Mouse (Mus musculus) testis, adult 10 weeks (tissue): ENCODE data around the gene Gbf1. TPM values are rescaled to one million over a fixed set of nuclear protein-coding genes. Genes with fewer than 3 reads are reported as not detected.

ENCODE experiments used
- polyA plus RNA-seq: library from polyadenylated mRNA; stranded (reverse); fragments of 350-450 nt; fragmentation: Illumina TruSeq; extraction: RNeasy Lipid Tissue Mini Kit (QIAGEN cat#74804); gene quantifications from one replicate; pipeline ENCODE4 v1.2.3, GENCODE M21; 2014; ENCODE audit warnings: low read depth, low replicate concordance

Gbf1 gene
- polyA plus RNA-seq, result 51.0 TPM

GRCm38 (mm10) chr19:46152127-46152803 is at the start of gene Gbf1:
Gene Gbf1 (plus strand): TSS chr19:46152509.

DNA sequence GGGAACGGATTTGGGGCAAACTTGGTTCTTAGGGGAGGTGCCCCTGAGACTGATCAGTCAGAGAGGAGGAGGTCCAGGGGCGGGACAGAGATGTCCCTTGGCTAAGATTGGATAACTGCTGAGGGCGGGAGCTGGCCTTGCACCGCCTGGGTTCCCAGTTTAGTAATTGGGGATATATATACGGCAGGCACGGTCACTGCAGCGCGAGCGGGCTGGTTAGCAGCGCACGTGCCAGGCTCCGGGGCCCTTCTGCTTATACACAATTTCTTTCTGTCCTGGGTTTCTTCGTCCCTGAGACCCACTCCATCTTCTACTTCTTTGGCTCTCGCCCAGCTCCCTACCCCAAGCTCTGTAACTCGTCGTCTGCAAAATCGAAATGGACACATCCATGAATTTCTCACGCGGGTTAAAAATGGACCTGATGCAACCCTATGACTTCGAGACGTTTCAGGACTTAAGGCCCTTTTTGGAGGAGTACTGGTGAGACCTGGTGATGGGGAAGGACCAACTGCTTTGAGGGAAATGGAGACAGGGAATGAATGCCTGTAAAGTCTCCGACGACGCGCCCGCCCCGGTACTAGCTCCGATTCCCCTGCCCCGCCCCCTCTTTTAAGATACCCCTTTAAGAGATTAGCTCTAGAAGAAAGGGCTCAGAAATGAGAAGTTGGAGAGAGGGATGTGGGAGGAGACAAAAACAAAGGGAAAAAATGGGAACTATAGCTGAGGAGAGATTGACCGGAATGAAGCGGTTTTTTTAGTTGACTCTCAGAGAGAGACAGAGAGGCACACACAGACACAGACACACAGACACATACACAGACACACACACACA is 20.4 kb upstream of the Gbf1 start, which contains the start of gene Elovl3:
Gene Elovl3, plus strand, starts transcription at position 204 of the 832 bp plus-strand sequence.

GRCm38 (mm10) chr19:46147511-46148371 is 4.6 kb upstream of the Gbf1 start, which contains the start of gene Pitx3:
Gene Pitx3 (minus strand): TSS chr19:46148326.

DNA sequence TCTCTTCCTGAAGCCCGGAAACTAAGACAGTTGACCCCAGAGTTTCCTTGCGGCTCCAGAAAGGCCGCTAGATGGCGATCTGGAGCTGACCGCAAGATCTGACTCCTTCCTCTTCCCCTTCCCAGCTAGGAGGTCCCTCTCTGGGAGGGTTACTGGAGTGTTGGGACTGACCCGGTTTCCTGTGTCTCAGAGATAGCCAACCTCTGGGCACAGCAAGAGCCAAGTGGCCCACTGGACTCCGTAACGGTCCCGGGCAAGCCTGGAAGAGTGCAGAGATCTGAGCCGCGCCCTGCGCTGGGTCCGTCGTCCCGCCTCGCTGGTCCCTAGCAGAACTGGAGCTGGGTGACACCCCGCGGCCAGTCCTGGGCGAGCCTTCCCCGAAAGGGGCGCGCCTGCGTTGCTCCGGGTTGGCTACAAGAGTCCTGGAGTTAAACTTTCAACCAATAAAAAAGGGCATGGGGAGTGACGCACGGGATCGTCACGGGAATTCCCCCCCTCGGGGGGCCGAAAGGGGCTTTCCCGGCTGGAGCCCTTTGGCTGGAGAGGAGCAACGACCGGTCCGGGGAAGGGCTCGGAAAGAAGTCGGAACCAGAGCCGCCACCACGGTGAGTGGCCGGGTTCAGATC is 152.0 kb downstream of the Gbf1 start, which contains the start of gene Nfkb2:
Gene Nfkb2, plus strand, starts transcription at position 105 of the 626 bp plus-strand sequence.

DNA sequence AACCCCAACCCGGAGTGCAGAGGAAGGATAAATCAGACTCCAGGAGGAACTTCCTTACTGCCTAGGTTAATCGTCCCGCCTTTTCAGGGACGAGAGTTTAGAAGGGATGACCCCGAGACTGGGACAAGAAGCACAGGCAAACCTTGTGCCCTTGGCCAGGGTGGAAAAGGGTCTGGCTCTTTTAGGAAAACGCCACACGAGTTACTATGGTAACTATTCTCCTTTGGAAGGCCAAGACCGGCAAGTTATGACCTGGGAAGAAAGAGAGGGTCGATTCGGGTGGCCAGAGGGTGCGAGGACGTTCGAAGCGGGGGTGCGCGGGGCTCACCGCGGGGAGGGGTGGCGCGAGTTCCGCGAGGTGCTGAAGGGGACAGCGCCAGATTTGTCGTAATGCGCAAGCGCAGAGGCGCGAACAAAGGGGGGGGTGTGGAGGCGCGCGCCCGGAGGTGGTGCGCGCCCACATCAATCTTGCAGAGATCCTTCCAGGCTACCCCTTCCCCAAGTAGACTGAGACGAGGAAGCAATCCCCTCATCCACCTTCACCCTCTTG is 174.5 kb downstream of the Gbf1 start, which contains the start of gene Psd:
Gene Psd, minus strand, starts transcription at position 401 of the 550 bp plus-strand sequence.

DNA sequence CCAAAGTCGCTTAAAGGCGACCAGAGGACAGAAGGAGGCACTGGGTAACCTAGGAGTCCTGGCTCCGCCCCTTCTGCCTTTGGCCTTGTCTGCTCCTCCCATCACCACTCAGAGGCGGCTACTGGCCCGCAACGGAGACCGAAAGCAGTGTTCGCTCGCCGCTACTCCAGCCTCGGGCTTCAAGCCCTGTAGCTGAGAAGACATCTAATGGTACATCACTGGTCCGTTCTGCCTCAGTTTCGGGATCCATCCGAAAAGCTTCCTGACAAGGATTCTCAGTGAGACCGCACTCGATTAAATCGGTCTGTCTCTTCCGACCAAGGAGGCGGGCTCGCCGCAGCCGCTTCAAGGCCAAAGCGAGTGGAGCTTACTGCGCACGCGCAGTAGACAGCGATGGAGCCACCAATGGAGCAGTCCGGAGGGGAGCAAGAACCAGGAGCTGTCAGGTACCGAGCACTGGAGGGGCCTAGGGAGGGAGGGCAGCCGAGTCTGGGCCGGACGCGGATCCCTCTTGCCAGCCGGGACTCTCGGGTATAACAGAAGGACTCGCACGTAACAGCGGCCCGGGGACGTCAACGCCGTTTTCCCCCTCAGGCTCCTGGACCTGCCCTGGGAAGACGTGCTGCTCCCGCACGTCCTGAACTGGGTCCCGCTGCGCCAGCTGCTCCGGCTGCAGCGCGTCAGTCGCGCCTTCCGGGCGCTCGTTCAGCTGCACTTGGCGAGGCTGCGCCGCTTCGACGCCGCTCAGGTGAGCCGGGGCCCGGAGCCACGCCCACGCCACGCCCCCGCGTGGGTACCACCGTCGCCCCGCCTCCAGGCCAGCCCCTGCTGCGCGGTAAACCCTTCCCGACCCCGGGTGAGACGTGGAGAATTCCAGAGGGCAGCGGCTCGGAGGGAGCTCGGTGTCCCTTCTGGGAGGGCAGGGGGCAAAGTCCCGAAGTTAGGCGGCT is 176.0 kb downstream of the Gbf1 start, which contains the start of gene Fbxl15:
Gene Fbxl15, plus strand, starts transcription at position 104 of the 950 bp plus-strand sequence.

Other genes starting within 250 kb of the Gbf1 start
- 9.2 TPM for gene Armh3, start 154.0 kb upstream of the Gbf1 start, polyA plus RNA-seq
- gene Hps6, start 149.0 kb upstream of the Gbf1 start, polyA plus RNA-seq, result not detected
- gene Pprc1, start 107.6 kb upstream of the Gbf1 start, polyA plus RNA-seq, result 5.7 TPM
- 5.3 TPM for gene Ldb1, start 107.3 kb upstream of the Gbf1 start, polyA plus RNA-seq
- gene Nolc1, start 76.6 kb upstream of the Gbf1 start, polyA plus RNA-seq, result 7.0 TPM
- gene Elovl3, start 20.6 kb upstream of the Gbf1 start, polyA plus RNA-seq, result 0.25 TPM
- not detected for gene Pitx3, start 4.2 kb upstream of the Gbf1 start, polyA plus RNA-seq
- 0.14 TPM for gene Nfkb2, start 151.8 kb downstream of the Gbf1 start, polyA plus RNA-seq
- gene Psd, start 174.6 kb downstream of the Gbf1 start, polyA plus RNA-seq, result 3.7 TPM
- not detected for gene Fbxl15, start 175.7 kb downstream of the Gbf1 start, polyA plus RNA-seq
- 2.7 TPM for gene Cuedc2, start 186.2 kb downstream of the Gbf1 start, polyA plus RNA-seq
- 0.69 TPM for gene Mfsd13a, start 188.6 kb downstream of the Gbf1 start, polyA plus RNA-seq
- gene 2310034G01Rik, start 197.8 kb downstream of the Gbf1 start, polyA plus RNA-seq, result 0.15 TPM
- 87.0 TPM for gene Actr1a, start 243.2 kb downstream of the Gbf1 start, polyA plus RNA-seq
- gene Sufu, start 244.4 kb downstream of the Gbf1 start, polyA plus RNA-seq, result 15.2 TPM